Mouse (Mus musculus): ENCODE results near the gene Crybb3. TPM values are rescaled to one million over a fixed set of nuclear protein-coding genes. Genes with fewer than 3 reads are reported as not detected.

Crybb3 gene
- polyA plus RNA-seq, 1 experiment from 2014 or later, result 2.0 TPM

DNA sequence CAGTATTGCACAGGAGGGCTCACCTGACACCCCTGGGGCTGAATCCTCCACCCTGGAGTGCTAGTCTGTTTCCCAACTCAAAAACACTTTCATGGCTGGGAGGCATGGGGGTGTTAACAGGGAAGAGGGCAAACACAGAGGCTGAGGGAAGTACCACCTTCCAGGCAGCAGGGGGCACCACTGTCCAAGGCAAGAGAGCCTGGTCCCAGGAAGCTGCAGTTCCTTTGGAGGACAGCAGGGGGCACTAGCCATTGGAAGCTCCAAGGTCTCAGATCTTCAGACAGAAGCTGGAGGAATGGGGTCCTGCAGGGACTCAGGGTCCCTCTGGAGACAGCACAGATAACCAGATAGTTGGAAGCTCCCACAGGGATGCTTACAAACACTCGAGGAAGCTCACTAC, 18.2 kb upstream of the Crybb3 start:
- no peak overlapping the region for H3K4me3 ChIP-seq
- DNase-seq (ENCODE audit: low spot score), result peak; percentile 89
- H3K27me3 ChIP-seq (ENCODE audit: low read depth, poor library complexity, severe bottlenecking), result no peaks in the 10 kb centered on the region
- H3K36me3 ChIP-seq, result peaks cover 15% of the 10 kb centered on the region
- H3K27ac ChIP-seq (replicated peaks), result no peak overlapping the region
- H3K4me1 ChIP-seq, result peaks cover 21% of the 10 kb centered on the region
- H3K9me3 ChIP-seq (replicated peaks), result no peaks in the 10 kb centered on the region
- 29% methylated on average over 1 of the region's 1 CpGs for WGBS

DNA sequence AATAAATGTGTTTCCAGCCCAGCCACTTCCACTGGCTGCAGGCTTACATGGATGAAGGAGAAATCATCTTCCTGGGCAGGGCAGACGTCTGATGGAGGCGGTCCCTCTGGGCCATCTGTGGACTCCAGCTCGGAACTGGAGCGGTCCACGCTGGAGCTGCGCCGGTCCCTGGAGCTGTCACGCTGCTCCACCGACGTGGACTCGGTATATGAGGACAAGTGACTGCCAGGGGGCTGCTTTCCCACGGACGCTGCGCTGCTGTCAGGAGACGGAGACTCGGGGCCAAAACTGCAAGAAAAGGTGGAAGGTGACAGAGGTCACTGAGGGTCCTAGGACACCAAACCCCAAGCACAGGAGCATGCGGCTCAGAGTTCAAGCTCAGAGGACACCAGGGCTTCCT, 16.2 kb upstream of the Crybb3 start:
- Histone ChIP-seq H3K27ac (replicated peaks) (no peak overlapping the region), H3K27me3 (ENCODE audit: low read depth, poor library complexity, severe bottlenecking) (no peaks in the 10 kb centered on the region), H3K9me3 (replicated peaks) (no peaks in the 10 kb centered on the region), H3K36me3 (peaks cover 15% of the 10 kb centered on the region), H3K4me3 (no peak overlapping the region), H3K4me1 (peaks cover 8% of the 10 kb centered on the region)
- WGBS, result 93% methylated on average over 17 of the region's 17 CpGs
- no peak for DNase-seq (ENCODE audit: low spot score)

DNA sequence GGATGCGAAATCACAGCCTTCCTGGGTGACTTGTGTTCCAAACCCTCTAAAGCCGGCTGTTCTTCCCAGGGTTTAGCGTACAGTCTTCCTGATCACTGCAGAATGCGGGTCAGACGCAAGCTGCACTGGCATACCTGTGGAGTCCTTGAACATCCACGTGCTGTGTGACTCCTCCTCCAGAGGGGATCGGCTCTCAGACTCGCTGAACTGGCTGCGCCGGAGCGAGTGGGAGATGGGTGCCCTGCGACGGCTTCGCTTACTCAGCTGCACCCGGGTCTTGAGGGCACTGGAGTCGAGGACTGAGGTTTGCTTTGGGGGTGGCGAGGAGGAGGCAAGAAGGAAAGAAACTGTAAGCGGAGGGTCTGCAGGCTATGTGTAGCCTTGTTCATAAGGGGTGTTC, 14.1 kb upstream of the Crybb3 start:
- peaks cover 27% of the 10 kb centered on the region for H3K36me3 ChIP-seq
- no peak overlapping the region for H3K4me3 ChIP-seq
- H3K27me3 ChIP-seq (ENCODE audit: low read depth, poor library complexity, severe bottlenecking), result no peaks in the 10 kb centered on the region
- no peak overlapping the region for H3K27ac ChIP-seq (replicated peaks)
- DNase-seq (ENCODE audit: low spot score), result no peak
- 94% methylated on average over 18 of the region's 18 CpGs for WGBS
- no peaks in the 10 kb centered on the region for H3K9me3 ChIP-seq (replicated peaks)
- H3K4me1 ChIP-seq, result peaks cover 3% of the 10 kb centered on the region; the same call in 1 of the 2 replicates

DNA sequence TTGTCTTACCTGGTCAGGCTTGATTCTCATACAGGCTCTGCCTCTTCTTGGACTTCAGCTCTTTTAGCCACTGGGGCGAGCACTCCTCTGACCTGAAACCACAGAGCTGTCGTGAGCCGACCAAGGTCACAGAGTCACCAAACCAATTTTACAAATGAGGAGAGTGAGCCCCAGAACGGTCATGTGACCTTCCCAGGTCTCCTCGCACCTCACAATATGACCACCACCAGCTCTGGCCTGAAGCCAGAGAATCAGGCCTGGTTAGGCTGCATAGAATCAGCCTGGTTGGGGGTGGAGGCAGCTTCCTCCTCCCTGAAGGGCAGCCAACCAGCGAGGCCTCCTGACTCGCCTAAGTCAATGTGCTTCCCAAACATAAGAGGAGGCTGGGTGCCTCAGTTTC, 11.0 kb upstream of the Crybb3 start:
- H3K27ac ChIP-seq (replicated peaks), result no peak overlapping the region
- no peak overlapping the region for H3K4me3 ChIP-seq
- peaks cover 3% of the 10 kb centered on the region; the same call in 1 of the 2 replicates for H3K4me1 ChIP-seq
- no peaks in the 10 kb centered on the region for H3K9me3 ChIP-seq (replicated peaks)
- no peaks in the 10 kb centered on the region for H3K27me3 ChIP-seq (ENCODE audit: low read depth, poor library complexity, severe bottlenecking)
- peaks cover 40% of the 10 kb centered on the region for H3K36me3 ChIP-seq
- no peak for DNase-seq (ENCODE audit: low spot score)
- 84% methylated on average over 7 of the region's 7 CpGs for WGBS

DNA sequence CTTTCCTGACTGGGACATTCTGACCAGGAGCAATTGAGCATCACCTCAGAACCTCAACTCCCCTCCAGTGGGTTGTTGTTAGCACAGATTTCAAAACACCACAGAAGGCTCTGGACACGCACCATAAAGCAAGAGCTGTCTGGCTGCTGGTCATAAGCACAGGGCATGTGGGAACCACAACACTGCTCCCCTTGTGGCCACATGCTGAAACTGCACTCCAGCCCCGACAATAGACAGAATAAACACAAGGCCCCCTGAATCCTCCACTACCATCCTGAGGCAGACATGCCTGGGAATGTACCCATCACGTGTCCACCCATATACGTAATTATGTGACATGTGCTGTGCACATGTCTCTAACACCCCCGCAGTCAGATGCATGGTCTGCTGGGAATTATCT, 9.8 kb upstream of the Crybb3 start:
- Histone ChIP-seq H3K4me3 (no peak overlapping the region), H3K36me3 (peaks cover 36% of the 10 kb centered on the region), H3K9me3 (replicated peaks) (no peaks in the 10 kb centered on the region), H3K4me1 (peaks cover 6% of the 10 kb centered on the region; the same call in 1 of the 2 replicates), H3K27ac (replicated peaks) (no peak overlapping the region), H3K27me3 (ENCODE audit: low read depth, poor library complexity, severe bottlenecking) (no peaks in the 10 kb centered on the region)
- DNase-seq (ENCODE audit: low spot score), result peak; percentile 65
- 60% methylated on average over 5 of the region's 5 CpGs for WGBS

- H3K27me3 ChIP-seq (ENCODE audit: low read depth, poor library complexity, severe bottlenecking), result no peaks in the 10 kb centered on the region
- no peaks in the 10 kb centered on the region for H3K9me3 ChIP-seq (replicated peaks)
- H3K36me3 ChIP-seq, result peaks cover 33% of the 10 kb centered on the region
- peaks cover 6% of the 10 kb centered on the region; the same call in 1 of the 2 replicates for H3K4me1 ChIP-seq
- H3K27ac ChIP-seq (replicated peaks), result no peak overlapping the region
- DNase-seq (ENCODE audit: low spot score), result no peak
- WGBS, result 93% methylated on average over 11 of the region's 11 CpGs
- no peak overlapping the region for H3K4me3 ChIP-seq
These were observed 9.4 kb upstream of the Crybb3 start for GRCm38 (mm10) chr5:113090750-113091149.

- Histone ChIP-seq H3K4me1 (peaks cover 6% of the 10 kb centered on the region; the same call in 1 of the 2 replicates), H3K27ac (replicated peaks) (no peak overlapping the region), H3K36me3 (peaks cover 28% of the 10 kb centered on the region), H3K9me3 (replicated peaks) (no peaks in the 10 kb centered on the region), H3K4me3 (no peak overlapping the region), H3K27me3 (ENCODE audit: low read depth, poor library complexity, severe bottlenecking) (no peaks in the 10 kb centered on the region)
- DNase-seq (ENCODE audit: low spot score), result no peak
- 94% methylated on average over 24 of the region's 24 CpGs for WGBS
These were observed 8.8 kb upstream of the Crybb3 start for GRCm38 (mm10) chr5:113090077-113090690.

GRCm38 (mm10) chr5:113087465-113087864, 6.1 kb upstream of the Crybb3 start:
- no peak for DNase-seq (ENCODE audit: low spot score)
- WGBS, result 86% methylated on average over 1 of the region's 2 CpGs
- Histone ChIP-seq H3K27me3 (ENCODE audit: low read depth, poor library complexity, severe bottlenecking) (no peaks in the 10 kb centered on the region), H3K4me1 (peaks cover 6% of the 10 kb centered on the region; the same call in 1 of the 2 replicates), H3K4me3 (no peak overlapping the region), H3K36me3 (peaks cover 25% of the 10 kb centered on the region), H3K27ac (replicated peaks) (no peak overlapping the region), H3K9me3 (replicated peaks) (no peaks in the 10 kb centered on the region)

GRCm38 (mm10) chr5:113086990-113087389, 5.6 kb upstream of the Crybb3 start:
- Histone ChIP-seq H3K27me3 (ENCODE audit: low read depth, poor library complexity, severe bottlenecking) (no peaks in the 10 kb centered on the region), H3K27ac (replicated peaks) (no peak overlapping the region; the same call in 1 of the 2 replicates), H3K4me3 (no peak overlapping the region), H3K9me3 (replicated peaks) (no peaks in the 10 kb centered on the region), H3K36me3 (peaks cover 25% of the 10 kb centered on the region), H3K4me1 (peaks cover 6% of the 10 kb centered on the region; the same call in 1 of the 2 replicates)
- no peak for DNase-seq (ENCODE audit: low spot score)
- 62% methylated on average over 4 of the region's 4 CpGs for WGBS

DNA sequence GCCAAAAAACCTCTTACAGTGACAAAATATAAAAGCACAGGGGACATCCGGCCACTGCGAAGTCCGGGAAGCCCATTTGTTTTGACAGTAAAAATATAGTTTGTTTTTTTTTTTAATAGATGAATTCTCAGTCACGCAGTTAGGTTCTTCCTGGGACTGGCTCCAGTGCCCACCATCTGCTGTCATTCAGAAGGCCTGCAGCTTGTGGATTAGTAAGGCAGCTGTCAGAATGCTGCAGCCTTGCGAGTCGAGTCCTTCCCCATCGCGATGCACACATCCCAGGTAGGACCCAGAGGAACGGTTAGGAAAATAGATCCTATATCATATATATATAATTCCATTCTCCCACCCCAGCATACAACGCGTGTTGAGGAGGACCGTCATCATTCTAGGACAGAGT, 5.1 kb upstream of the Crybb3 start:
- H3K36me3 ChIP-seq, result peaks cover 22% of the 10 kb centered on the region
- no peaks in the 10 kb centered on the region for H3K9me3 ChIP-seq (replicated peaks)
- 83% methylated on average over 12 of the region's 12 CpGs for WGBS
- no peaks in the 10 kb centered on the region for H3K27me3 ChIP-seq (ENCODE audit: low read depth, poor library complexity, severe bottlenecking)
- H3K27ac ChIP-seq (replicated peaks), result no peak overlapping the region
- peaks cover 5% of the 10 kb centered on the region; the same call in 1 of the 2 replicates for H3K4me1 ChIP-seq
- DNase-seq (ENCODE audit: low spot score), result no peak
- no peak overlapping the region for H3K4me3 ChIP-seq

GRCm38 (mm10) chr5:113085931-113086330, 4.5 kb upstream of the Crybb3 start:
- H3K36me3 ChIP-seq, result peaks cover 17% of the 10 kb centered on the region
- 0 out of 2 replicates have a peak, but pooled peaks cover 3% of the 10 kb centered on the region for H3K4me1 ChIP-seq
- no peak for DNase-seq (ENCODE audit: low spot score)
- no peaks in the 10 kb centered on the region for H3K27me3 ChIP-seq (ENCODE audit: low read depth, poor library complexity, severe bottlenecking)
- H3K9me3 ChIP-seq (replicated peaks), result no peaks in the 10 kb centered on the region
- no peak overlapping the region for H3K4me3 ChIP-seq
- 73% methylated on average over 2 of the region's 2 CpGs for WGBS
- H3K27ac ChIP-seq (replicated peaks), result no peak overlapping the region

GRCm38 (mm10) chr5:113084309-113084708, 2.9 kb upstream of the Crybb3 start:
- Histone ChIP-seq H3K36me3 (peaks cover 1% of the 10 kb centered on the region; the same call in 1 of the 2 replicates), H3K4me1 (peaks cover 13% of the 10 kb centered on the region), H3K27me3 (ENCODE audit: low read depth, poor library complexity, severe bottlenecking) (no peaks in the 10 kb centered on the region), H3K9me3 (replicated peaks) (no peaks in the 10 kb centered on the region), H3K4me3 (no peak overlapping the region), H3K27ac (replicated peaks) (no peak overlapping the region)
- WGBS, result 86% methylated on average over 2 of the region's 2 CpGs
- no peak for DNase-seq (ENCODE audit: low spot score)

DNA sequence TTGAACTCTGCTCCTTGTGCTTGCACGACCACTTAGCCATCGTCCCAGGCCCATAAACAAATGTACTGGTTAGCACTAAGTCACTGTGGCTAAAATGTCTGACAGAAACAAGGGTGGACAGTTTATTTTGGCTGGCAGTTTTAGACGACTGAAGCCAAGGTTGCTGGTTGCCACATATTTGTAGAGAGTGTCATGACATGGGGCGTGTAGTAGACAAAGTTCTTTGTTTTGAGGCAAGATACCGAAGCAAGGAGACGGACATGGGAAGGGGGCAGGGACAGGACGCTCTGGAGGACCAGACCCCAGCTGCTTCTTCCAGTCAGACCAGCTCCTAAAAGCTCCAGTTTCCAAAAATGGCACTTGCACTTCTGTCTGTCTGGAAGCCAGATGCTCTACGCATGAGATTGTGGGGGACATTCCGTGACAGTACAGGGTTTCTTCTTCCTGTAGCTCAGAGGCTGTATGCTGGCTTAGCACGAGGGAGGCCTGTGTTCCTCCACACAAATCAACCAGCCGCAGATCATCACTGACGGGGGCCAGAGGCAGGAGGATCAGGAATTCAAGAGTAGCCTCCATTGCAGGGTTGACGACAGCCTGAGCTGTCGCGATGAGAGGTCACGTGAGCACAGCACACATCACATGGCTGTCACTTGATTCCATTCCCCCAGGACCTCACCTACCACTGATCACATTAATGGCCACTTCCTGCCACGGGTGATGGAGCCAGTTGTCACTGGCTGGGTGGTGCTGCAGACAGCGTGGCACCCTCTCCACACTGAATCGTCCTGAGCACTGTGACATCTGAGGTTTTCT, 1.2 kb upstream of the Crybb3 start:
- DNase-seq (ENCODE audit: low spot score), result no peak
- Histone ChIP-seq H3K4me1 (peaks cover 13% of the 10 kb centered on the region), H3K9me3 (replicated peaks) (no peaks in the 10 kb centered on the region), H3K27me3 (ENCODE audit: low read depth, poor library complexity, severe bottlenecking) (no peaks in the 10 kb centered on the region), H3K27ac (replicated peaks) (0 out of 2 replicates have a peak overlapping the region, but pooled peaks have one; percentile 6), H3K4me3 (no peak overlapping the region), H3K36me3 (no peaks in the 10 kb centered on the region)
- 74% methylated on average over 19 of the region's 19 CpGs for WGBS
